Mouse (Mus musculus) cerebellum, postnatal 14 days (tissue): ENCODE data around the gene Pnpla3.
"Not testable (repeated sequence)": the region's sequence is repeated elsewhere in the genome, so short reads cannot be mapped to it uniquely, and the experiment has no call there.

Source experiments
- DNase-seq, 2 experiments: peaks; one replicate each; pipeline ENCODE4 v3.0.0; 2021; ENCODE audit warnings: mixed read lengths in 2 of 2

Pnpla3 gene

GRCm38 (mm10) chr15:84167600-84167999 lies at the start of gene Pnpla3:
Gene Pnpla3, plus strand, starts transcription at chr15:84167837.
- DNase-seq = peak; percentile 97 to 98

- DNase-seq = peak; percentile 45 to 76
Measured at GRCm38 (mm10) chr15:84120612-84121011, 47.0 kb upstream of the Pnpla3 start.

- no peak for DNase-seq
Measured at GRCm38 (mm10) chr15:84121036-84121435, 46.6 kb upstream of the Pnpla3 start.

GRCm38 (mm10) chr15:84123075-84123474 lies 44.6 kb upstream of the Pnpla3 start, which contains the start of gene Pnpla5:
Gene Pnpla5, minus strand, starts transcription at chr15:84123175.
- DNase-seq = no peak

GRCm38 (mm10) chr15:84124086-84124485 lies 43.6 kb upstream of the Pnpla3 start:
- DNase-seq = no peak

GRCm38 (mm10) chr15:84126447-84126846 lies 41.2 kb upstream of the Pnpla3 start:
- no peak for DNase-seq

GRCm38 (mm10) chr15:84126871-84127270 lies 40.8 kb upstream of the Pnpla3 start:
- DNase-seq = peak in 1 of 2 experiments; percentile 32

GRCm38 (mm10) chr15:84131096-84131786 lies 36.4 kb upstream of the Pnpla3 start:
- peak; percentile 72 to 75 for DNase-seq

- peak; percentile 40 to 49 for DNase-seq
Measured at GRCm38 (mm10) chr15:84131971-84132370, 35.7 kb upstream of the Pnpla3 start.

GRCm38 (mm10) chr15:84133440-84133839 lies 34.2 kb upstream of the Pnpla3 start:
- DNase-seq = no peak

GRCm38 (mm10) chr15:84135472-84135871 lies 32.2 kb upstream of the Pnpla3 start:
- DNase-seq = peak in 1 of 2 experiments; percentile 56

GRCm38 (mm10) chr15:84136473-84137415 lies 30.9 kb upstream of the Pnpla3 start:
- no peak for DNase-seq

GRCm38 (mm10) chr15:84139592-84140005 lies 28.0 kb upstream of the Pnpla3 start:
- DNase-seq = no peak

GRCm38 (mm10) chr15:84140109-84140508 lies 27.5 kb upstream of the Pnpla3 start:
- no peak for DNase-seq

- DNase-seq = no peak
Measured at GRCm38 (mm10) chr15:84140929-84141328, 26.7 kb upstream of the Pnpla3 start.

- no peak for DNase-seq
Measured at GRCm38 (mm10) chr15:84156158-84156557, 11.5 kb upstream of the Pnpla3 start.

- not testable (repeated sequence) for DNase-seq
Measured at GRCm38 (mm10) chr15:84157530-84157929, 10.1 kb upstream of the Pnpla3 start.

GRCm38 (mm10) chr15:84161871-84162270 lies 5.8 kb upstream of the Pnpla3 start:
- no peak for DNase-seq

GRCm38 (mm10) chr15:84166818-84167217 lies 819 bp upstream of the Pnpla3 start:
- peak in 1 of 2 experiments; percentile 30 for DNase-seq

- peak; percentile 94 for DNase-seq
Measured at GRCm38 (mm10) chr15:84168170-84169161, 829 bp downstream of the Pnpla3 start.

GRCm38 (mm10) chr15:84169511-84169910 lies 1.9 kb downstream of the Pnpla3 start:
- peak in 1 of 2 experiments; percentile 42 for DNase-seq

- no peak for DNase-seq
Measured at GRCm38 (mm10) chr15:84171166-84171565, 3.5 kb downstream of the Pnpla3 start.
